Mouse (Mus musculus) MEL (cell line): ENCODE results near the gene Plpp4. TPM values are rescaled to one million over a fixed set of nuclear protein-coding genes. Genes with fewer than 3 reads are reported as not detected.

Source experiments
- DNase-seq: peaks from one replicate; pipeline ENCODE4 v3.0.0; 2011; ENCODE audit warnings: low read depth, low spot score
- H3K27ac ChIP-seq: 2 replicates; pipeline ENCODE4 v1.5.1; 2012; ENCODE audit warnings: low read depth, mild to moderate bottlenecking, control low read depth, low read length, moderate library complexity; ENCODE audit not compliant: control insufficient read depth
- H3K27me3 ChIP-seq, 2 experiments: fragments of 150-350 bp in 1 of 2; sonication (generic) in 1 of 2; 2 replicates each; pipeline ENCODE4 v1.6.1; 2012; ENCODE audit warnings: low read length in 2 of 2, mild to moderate bottlenecking in 2 of 2, improper control_type of control experiment in 1 of 2, moderate library complexity in 1 of 2; ENCODE audit not compliant: insufficient read depth in 2 of 2, control insufficient read depth in 1 of 2
- H3K36me3 ChIP-seq, 2 experiments: 2 replicates each; pipeline ENCODE4 v1.6.1; 2012 to 2014; ENCODE audit warnings: low read length in 2 of 2, improper control_type of control experiment in 1 of 2, inconsistent platforms in 1 of 2, mild to moderate bottlenecking in 1 of 2; ENCODE audit not compliant: insufficient read depth in 2 of 2, control insufficient read depth in 1 of 2
- H3K4me1 ChIP-seq, 2 experiments: fragments of 150-350 bp in 1 of 2; sonication (generic) in 1 of 2; 2 replicates each; pipeline ENCODE4 v1.6.1; 2012; ENCODE audit warnings: low read length in 2 of 2, improper control_type of control experiment in 1 of 2, mild to moderate bottlenecking in 1 of 2; ENCODE audit not compliant: insufficient read depth in 2 of 2, control insufficient read depth in 1 of 2
- H3K4me3 ChIP-seq, 2 experiments: fragments of 150-350 bp in 1 of 2; sonication (generic) in 1 of 2; 2 replicates each; pipeline ENCODE4 v1.5.1; 2012; ENCODE audit warnings: low read depth in 2 of 2, low read length in 2 of 2, mild to moderate bottlenecking in 2 of 2, moderate library complexity in 2 of 2, control low read depth in 1 of 2, improper control_type of control experiment in 1 of 2; ENCODE audit not compliant: control insufficient read depth in 1 of 2, insufficient read depth in 1 of 2
- H3K79me2 ChIP-seq: 2 replicates; pipeline ENCODE4 v1.6.1; 2012; ENCODE audit warnings: mild to moderate bottlenecking, low read length, moderate library complexity; ENCODE audit not compliant: control insufficient read depth, poor library complexity, insufficient read depth
- H3K9ac ChIP-seq: 2 replicates; pipeline ENCODE4 v1.6.1; 2012; ENCODE audit warnings: low read depth, mild to moderate bottlenecking, control low read depth, low read length, moderate library complexity; ENCODE audit not compliant: control insufficient read depth, poor library complexity, severe bottlenecking
- H3K9me3 ChIP-seq: fragments of 150-350 bp; sonication (generic); replicated peaks from 2 replicates; pipeline ENCODE4 v1.6.1; 2012; ENCODE audit warnings: mild to moderate bottlenecking, low read length, improper control_type of control experiment, moderate library complexity; ENCODE audit not compliant: insufficient read depth
- CHD2 ChIP-seq: IDR thresholded peaks from 2 replicates; pipeline ENCODE4 v1.6.1; 2011; ENCODE audit warnings: low read length, improper control_type of control experiment
- CTCF ChIP-seq, 3 experiments: IDR thresholded peaks in 2 of 3; conservative IDR thresholded peaks in 1 of 3; 2 replicates each; pipeline ENCODE4 v1.5.1; 2011 to 2012; ENCODE audit warnings: low read length in 3 of 3, low read depth in 2 of 3, mild to moderate bottlenecking in 2 of 3, improper control_type of control experiment in 1 of 3, inconsistent platforms in 1 of 3, mixed read lengths in 1 of 3, moderate library complexity in 1 of 3; ENCODE audit not compliant: control insufficient read depth in 1 of 3, insufficient read depth in 1 of 3, poor library complexity in 1 of 3, severe bottlenecking in 1 of 3
- ELF1 ChIP-seq: IDR thresholded peaks from 2 replicates; pipeline ENCODE4 v1.6.1; 2014; ENCODE audit warnings: low read depth, mild to moderate bottlenecking, inconsistent platforms, low read length, improper control_type of control experiment, moderate library complexity
- HCFC1 ChIP-seq: IDR thresholded peaks from 2 replicates; pipeline ENCODE4 v1.6.1; 2012; ENCODE audit warnings: low read depth, mild to moderate bottlenecking, inconsistent platforms, low read length, improper control_type of control experiment, moderate library complexity
- KAT2A ChIP-seq: conservative IDR thresholded peaks from 2 replicates; pipeline ENCODE4 v1.6.1; 2012; ENCODE audit warnings: low read depth, low read length, improper control_type of control experiment, inconsistent platforms
- MAFK ChIP-seq: IDR thresholded peaks from 2 replicates; pipeline ENCODE4 v1.6.1; 2011; ENCODE audit warnings: low read depth, mild to moderate bottlenecking, low read length, improper control_type of control experiment, borderline replicate concordance
- MAX ChIP-seq: IDR thresholded peaks from 2 replicates; pipeline ENCODE4 v1.6.1; 2011; ENCODE audit warnings: low read length, improper control_type of control experiment
- MAZ ChIP-seq: IDR thresholded peaks from 2 replicates; pipeline ENCODE4 v1.6.1; 2012; ENCODE audit warnings: low read depth, mild to moderate bottlenecking, inconsistent platforms, low read length, improper control_type of control experiment
- MEF2A ChIP-seq: IDR thresholded peaks from 2 replicates; pipeline ENCODE4 v1.6.1; 2014; ENCODE audit warnings: low read depth, mild to moderate bottlenecking, inconsistent platforms, low read length, improper control_type of control experiment; ENCODE audit not compliant: poor library complexity, insufficient replicate concordance, severe bottlenecking; ENCODE audit errors: extremely low read depth
- MXI1 ChIP-seq: IDR thresholded peaks from 2 replicates; pipeline ENCODE4 v1.6.1; 2011; ENCODE audit warnings: mild to moderate bottlenecking, low read depth, low read length, improper control_type of control experiment
- MYB ChIP-seq: IDR thresholded peaks from 2 replicates; pipeline ENCODE4 v1.6.1; 2011; ENCODE audit warnings: mild to moderate bottlenecking, low read depth, low read length, improper control_type of control experiment
- MYC ChIP-seq: IDR thresholded peaks from 2 replicates; pipeline ENCODE4 v1.6.1; 2011; ENCODE audit warnings: low read depth, mild to moderate bottlenecking, low read length, improper control_type of control experiment, moderate library complexity
- NELFE ChIP-seq: IDR thresholded peaks from 2 replicates; pipeline ENCODE4 v1.6.1; 2011; ENCODE audit warnings: low read depth, low read length, improper control_type of control experiment
- NRF1 ChIP-seq: IDR thresholded peaks from 2 replicates; pipeline ENCODE4 v1.6.1; 2014; ENCODE audit warnings: low read depth, mild to moderate bottlenecking, inconsistent platforms, low read length, improper control_type of control experiment, moderate library complexity; ENCODE audit not compliant: poor library complexity, insufficient read depth, severe bottlenecking
- POLR2AphosphoS5 ChIP-seq: IDR thresholded peaks from 2 replicates; pipeline ENCODE4 v1.6.1; 2012; ENCODE audit warnings: low read depth, borderline replicate concordance, mild to moderate bottlenecking, inconsistent platforms, low read length, moderate library complexity, mixed read lengths
- SIN3A ChIP-seq: IDR thresholded peaks from 2 replicates; pipeline ENCODE4 v1.6.1; 2012; ENCODE audit warnings: low read length, improper control_type of control experiment, inconsistent platforms
- TBP ChIP-seq: IDR thresholded peaks from 2 replicates; pipeline ENCODE4 v1.8.0; 2011; ENCODE audit warnings: low read depth, low read length, improper control_type of control experiment
- TCF12 ChIP-seq: IDR thresholded peaks from 2 replicates; pipeline ENCODE4 v1.6.1; 2014; ENCODE audit warnings: low read depth, mild to moderate bottlenecking, inconsistent platforms, low read length, improper control_type of control experiment, moderate library complexity
- ZKSCAN1 ChIP-seq: IDR thresholded peaks from 2 replicates; pipeline ENCODE4 v1.6.1; 2012; ENCODE audit warnings: low read depth, mild to moderate bottlenecking, inconsistent platforms, low read length, improper control_type of control experiment, moderate library complexity
- ZMIZ1 ChIP-seq: IDR thresholded peaks from 2 replicates; pipeline ENCODE4 v1.6.1; 2012; ENCODE audit warnings: low read depth, mild to moderate bottlenecking, inconsistent platforms, low read length, improper control_type of control experiment, moderate library complexity
- polyA plus RNA-seq, 2 experiments: library from polyadenylated mRNA; stranded (reverse) in 1 of 2; unstranded in 1 of 2; fragments of >175 nt in 1 of 2; fragments of >200 nt in 1 of 2; gene quantifications; 2 replicates each; pipeline versions ENCODE4 v1.2.1 to v1.2.4; 2012; ENCODE audit warnings: low replicate concordance in 2 of 2, low read depth in 1 of 2; ENCODE audit not compliant: insufficient read length in 2 of 2, insufficient read depth in 1 of 2, missing spikeins in 1 of 2
- total RNA-seq: library from RNA; depleted of rRNA; stranded (reverse); fragments of 300-350 nt; gene quantifications from 2 replicates; pipeline ENCODE4 v1.2.3, GENCODE M21; 2012

Gene Plpp4
- total and polyA plus RNA-seq, 3 experiments: not detected

DNA sequence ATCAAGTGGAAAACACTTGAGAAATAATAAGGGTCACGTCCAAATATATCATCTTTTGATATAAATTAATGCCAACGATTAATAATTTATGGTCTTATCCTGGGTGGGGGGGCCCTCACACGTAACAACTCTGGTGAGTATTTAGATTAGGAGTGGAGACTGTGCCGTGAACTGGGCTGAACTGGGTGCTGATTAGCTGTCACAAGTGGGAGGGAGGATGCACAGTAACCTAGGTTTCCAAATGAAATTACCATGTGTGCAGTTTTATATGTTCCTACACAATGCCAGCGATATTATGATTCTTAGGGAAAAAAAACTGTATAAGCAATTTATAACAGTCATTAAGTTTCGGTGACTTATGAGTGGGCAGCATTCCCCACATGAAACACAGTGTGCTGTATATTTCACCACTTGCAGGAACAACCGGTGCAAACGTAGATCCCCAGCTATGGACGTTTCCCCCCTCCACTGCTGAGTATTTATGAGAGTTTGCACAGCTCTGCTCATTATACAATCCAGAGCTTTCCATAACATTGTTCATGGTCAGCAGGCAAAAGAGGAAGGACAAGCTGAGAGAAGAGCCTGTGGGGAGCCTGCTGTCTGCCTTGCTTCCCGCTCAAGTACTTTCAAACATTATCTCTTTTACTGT, 40.2 kb upstream of the Plpp4 start:
- Histone ChIP-seq H3K4me3 (no peak overlapping the region), H3K79me2 (no peaks in the 10 kb centered on the region), H3K4me1 (no peaks in the 10 kb centered on the region), H3K9ac (no peak overlapping the region), H3K9me3 (no peaks in the 10 kb centered on the region), H3K36me3 (no peaks in the 10 kb centered on the region), H3K27ac (no peak overlapping the region), H3K27me3 (no peaks in the 10 kb centered on the region)
- DNase-seq: no peak
- TF ChIP-seq NELFE (no peak), ELF1 (no peak), MEF2A (no peak)

DNA sequence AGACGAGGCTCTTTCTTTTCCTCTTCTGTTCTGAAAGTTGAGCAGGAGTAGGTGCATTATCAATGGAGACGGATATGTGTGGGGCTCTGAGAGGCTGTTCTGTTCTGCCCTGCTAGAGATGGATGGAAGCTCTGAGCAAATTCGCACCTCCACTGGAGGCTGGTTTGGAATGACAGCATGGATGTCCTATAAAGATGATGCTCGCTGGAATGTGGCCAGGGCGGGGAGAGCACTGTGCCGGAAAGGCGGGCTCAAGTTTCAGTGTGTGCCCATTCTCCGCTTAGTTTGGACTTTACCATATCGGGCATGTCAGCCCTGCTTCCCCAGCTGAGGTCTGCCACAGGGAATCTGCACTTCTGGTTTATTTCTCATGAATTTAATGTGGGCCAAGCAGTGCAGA, 35.9 kb upstream of the Plpp4 start:
- Histone ChIP-seq H3K36me3 (no peaks in the 10 kb centered on the region), H3K79me2 (no peaks in the 10 kb centered on the region), H3K4me1 (no peaks in the 10 kb centered on the region), H3K9me3 (no peaks in the 10 kb centered on the region), H3K4me3 (no peak overlapping the region), H3K27me3 (no peaks in the 10 kb centered on the region), H3K9ac (no peak overlapping the region), H3K27ac (no peak overlapping the region)
- no peak for TF ChIP-seq HCFC1
- no peak for TF ChIP-seq MYB
- TF ChIP-seq MAZ: no peak
- TF ChIP-seq MXI1: no peak
- no peak for TF ChIP-seq TCF12
- TF ChIP-seq MYC: no peak
- no peak for TF ChIP-seq ZMIZ1
- no peak for TF ChIP-seq SIN3A
- TF ChIP-seq MAX: no peak
- no peak for TF ChIP-seq POLR2AphosphoS5
- no peak for TF ChIP-seq NELFE
- DNase-seq: no peak

DNA sequence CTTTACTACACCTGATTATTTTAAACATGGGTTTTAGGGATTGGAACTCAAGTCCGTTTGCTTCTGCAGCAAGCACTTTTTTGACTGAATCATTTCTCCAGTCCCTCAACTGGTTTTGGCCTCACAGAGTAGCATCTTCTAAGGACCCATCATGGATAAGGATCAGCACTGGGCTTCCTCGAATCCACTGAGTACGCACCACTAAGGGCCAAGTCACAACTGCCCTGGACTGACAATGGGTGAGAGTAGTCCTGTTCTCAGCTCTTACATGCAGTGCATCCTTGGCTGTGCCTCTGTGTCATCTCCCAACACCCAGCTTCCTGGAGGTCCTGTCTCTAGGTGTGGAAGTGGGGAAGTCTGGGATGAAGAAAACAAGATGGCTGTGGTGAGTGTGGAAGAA, 35.2 kb upstream of the Plpp4 start:
- Histone ChIP-seq H3K4me1 (no peaks in the 10 kb centered on the region), H3K36me3 (no peaks in the 10 kb centered on the region), H3K79me2 (no peaks in the 10 kb centered on the region), H3K9ac (no peak overlapping the region), H3K4me3 (no peak overlapping the region), H3K27me3 (no peaks in the 10 kb centered on the region), H3K9me3 (no peaks in the 10 kb centered on the region), H3K27ac (no peak overlapping the region)
- TF ChIP-seq TBP: no peak
- no peak for TF ChIP-seq MAFK
- no peak for TF ChIP-seq KAT2A
- no peak for TF ChIP-seq ZKSCAN1
- TF ChIP-seq CTCF (IDR thresholded peaks at IDR 0.05 in 2 of 3, conservative IDR thresholded peaks at IDR 0.05 in 1 of 3; ENCODE audit: control insufficient read depth in 1 of 3, insufficient read depth in 1 of 3, low read depth in 2 of 3, low read length in 3 of 3, poor library complexity in 1 of 3, severe bottlenecking in 1 of 3): no peak
- no peak for TF ChIP-seq HCFC1
- no peak for TF ChIP-seq NRF1
- no peak for TF ChIP-seq CHD2
- no peak for DNase-seq
